Mouse (Mus musculus) cerebellum, postnatal 36 days (tissue): ENCODE data around the gene Oser1.
"Not testable (repeated sequence)": the region's sequence is repeated elsewhere in the genome, so short reads cannot be mapped to it uniquely, and the experiment has no call there.

Source experiments
- DNase-seq, 2 experiments: peaks; one replicate each; pipeline ENCODE4 v3.0.0; 2021 to 2022; ENCODE audit warnings: mixed read lengths in 2 of 2

The Oser1 gene

GRCm38 (mm10) chr2:163443543-163443942, 19.0 kb upstream of the Oser1 start:
- DNase-seq = peak; percentile 86 to 89

- DNase-seq = peak in 1 of 2 experiments; percentile 47
These were observed 15.0 kb upstream of the Oser1 start for GRCm38 (mm10) chr2:163439488-163439887.

DNA sequence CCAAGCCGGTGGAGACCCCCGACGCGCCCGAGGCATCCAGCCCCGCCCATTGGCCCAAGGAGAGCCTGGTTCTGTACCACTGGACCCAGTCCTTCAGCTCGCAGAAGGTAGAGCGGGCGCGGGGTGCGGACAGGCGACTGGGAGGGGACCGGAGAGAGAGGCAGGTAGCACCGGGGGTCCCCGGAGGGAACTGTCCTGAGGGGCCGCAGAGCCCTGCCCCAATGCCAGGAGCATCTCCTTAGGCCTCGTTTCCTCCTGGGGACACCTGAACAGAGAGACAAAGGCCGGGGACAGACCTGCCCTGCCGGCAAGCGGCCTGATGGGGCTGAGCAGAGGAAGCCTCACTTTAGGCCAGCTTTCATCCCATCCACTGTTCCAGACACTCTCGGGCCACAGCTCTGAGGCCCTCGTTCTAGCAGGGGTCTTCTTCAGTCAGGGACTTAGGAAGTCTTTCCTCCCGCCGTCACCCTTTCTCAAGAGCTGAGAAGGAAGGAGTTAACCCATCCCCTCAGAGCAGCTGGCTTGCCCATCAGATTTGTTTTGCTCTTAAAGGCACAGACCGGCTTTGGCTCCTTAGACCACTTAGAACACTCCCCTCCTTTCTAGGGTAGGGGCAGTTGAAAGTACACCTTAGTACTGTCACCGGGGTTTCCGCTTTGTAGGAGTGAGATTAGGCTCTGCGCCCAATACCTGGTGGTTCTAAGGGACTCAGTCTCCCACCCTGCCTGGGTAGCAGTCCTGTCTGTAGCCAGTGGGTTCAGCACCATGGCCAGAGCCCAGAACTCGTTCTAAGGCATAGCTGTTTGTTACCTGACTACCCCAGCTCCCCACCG, 14.3 kb upstream of the Oser1 start:
- DNase-seq = peak in 1 of 2 experiments; percentile 65

DNA sequence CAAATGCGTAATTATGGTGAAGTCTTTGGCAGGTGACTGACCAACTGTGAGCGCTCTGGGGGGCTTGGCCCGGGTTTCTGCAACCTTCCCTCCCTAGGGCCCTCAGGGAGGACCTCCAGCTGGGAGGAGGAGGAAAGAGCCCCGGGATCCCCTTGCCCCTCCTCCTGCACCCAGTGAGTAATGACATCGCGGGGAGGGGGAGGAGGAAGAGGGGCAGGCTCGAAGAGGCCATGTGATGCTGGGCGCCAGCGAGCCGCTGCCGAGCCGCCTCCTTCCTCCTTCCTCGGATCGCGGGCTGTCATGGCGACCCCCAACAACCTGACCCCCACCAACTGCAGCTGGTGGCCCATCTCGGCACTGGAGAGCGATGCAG, 13.7 kb upstream of the Oser1 start, which contains the start of gene Gdap1l1:
Gdap1l1 (plus strand) TSS at position 231 of the 373 bp plus-strand sequence.
- DNase-seq = peak; percentile 75 to 81

- peak in 1 of 2 experiments; percentile 38 for DNase-seq
These were observed 13.3 kb upstream of the Oser1 start for GRCm38 (mm10) chr2:163437800-163438199.

- peak; percentile 97 to 99 for DNase-seq
These were observed 9.5 kb upstream of the Oser1 start for GRCm38 (mm10) chr2:163433971-163434370.

GRCm38 (mm10) chr2:163431289-163431688, 6.8 kb upstream of the Oser1 start:
- DNase-seq = no peak

- no peak for DNase-seq
These were observed 4.0 kb upstream of the Oser1 start for GRCm38 (mm10) chr2:163428346-163429011.

DNA sequence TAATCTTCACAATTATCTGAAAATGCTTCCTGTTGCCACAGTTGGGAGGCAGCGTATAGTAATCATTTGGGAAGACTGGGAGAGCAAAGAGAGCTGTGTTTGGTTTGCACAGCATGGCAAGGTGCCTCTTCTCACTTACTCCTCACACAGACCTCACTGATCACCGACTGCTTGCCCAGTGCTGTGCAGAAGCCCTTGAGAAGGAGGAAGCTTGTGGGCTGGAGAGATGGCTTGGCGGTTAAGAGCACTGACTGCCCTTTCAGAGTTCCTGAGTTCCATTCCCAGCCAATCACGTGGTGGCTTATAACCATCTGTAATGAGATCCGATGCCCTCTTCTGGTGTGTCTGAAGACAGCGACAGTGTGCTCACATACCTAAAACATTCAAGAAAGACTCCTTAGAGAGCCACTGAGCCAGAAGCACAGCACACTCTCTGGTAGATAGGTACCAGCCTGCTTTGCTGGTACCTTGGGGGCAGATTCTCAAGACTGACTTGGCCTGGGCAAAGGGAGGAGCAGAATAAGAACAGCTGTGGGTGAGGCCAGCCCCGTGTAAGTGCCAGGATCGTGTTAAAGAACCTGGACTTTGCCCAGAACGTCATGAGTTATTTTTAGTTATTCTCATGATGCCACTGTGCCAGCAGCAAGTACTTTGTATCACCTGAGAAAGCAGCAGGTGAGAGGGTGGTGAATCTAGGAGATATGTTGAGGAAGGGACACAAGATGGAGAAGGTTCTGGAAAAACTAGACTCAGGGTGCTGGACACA, 1.4 kb downstream of the Oser1 start:
- DNase-seq = no peak

GRCm38 (mm10) chr2:163420366-163420886, 4.1 kb downstream of the Oser1 start:
- DNase-seq = no peak

DNA sequence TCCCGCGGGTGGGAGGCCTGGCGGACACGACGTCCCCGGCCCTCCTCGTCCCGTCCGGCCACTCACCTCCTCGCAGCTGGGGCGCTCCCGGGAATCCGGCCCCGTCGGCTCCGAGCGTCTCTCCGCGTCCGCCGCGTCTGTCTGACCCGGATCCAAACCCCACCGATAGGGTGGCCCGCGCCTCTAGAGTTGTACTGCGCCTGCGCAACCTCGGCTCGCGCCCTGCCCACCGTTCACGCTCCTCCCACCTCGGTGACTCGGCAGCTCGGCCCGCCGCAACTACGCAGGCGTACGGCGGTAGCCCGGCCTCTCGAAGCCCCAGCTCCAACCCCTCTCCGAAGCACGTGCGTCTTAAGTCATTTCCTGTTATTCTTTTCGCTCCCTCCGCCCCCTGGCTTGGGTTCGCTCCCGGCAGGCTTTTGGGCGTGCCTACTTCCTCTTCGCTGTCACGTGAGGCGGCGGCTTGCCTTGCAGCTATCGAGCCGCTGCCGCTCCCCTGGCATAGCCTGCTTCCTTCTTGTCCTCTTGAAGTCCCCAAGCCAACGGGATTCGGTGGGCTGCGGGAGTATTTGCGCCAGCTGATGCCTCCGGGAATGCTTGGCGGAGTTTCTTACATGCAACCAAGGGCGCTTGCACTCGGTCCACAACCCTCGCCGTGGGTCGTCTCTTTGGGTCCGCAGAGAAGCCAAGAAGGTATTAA, 5.0 kb downstream of the Oser1 start:
- DNase-seq = peak; percentile 98 to 99

GRCm38 (mm10) chr2:163418841-163419345, 5.6 kb downstream of the Oser1 start:
- DNase-seq = no peak

- DNase-seq = no peak
These were observed 6.7 kb downstream of the Oser1 start for GRCm38 (mm10) chr2:163417830-163418229.

DNA sequence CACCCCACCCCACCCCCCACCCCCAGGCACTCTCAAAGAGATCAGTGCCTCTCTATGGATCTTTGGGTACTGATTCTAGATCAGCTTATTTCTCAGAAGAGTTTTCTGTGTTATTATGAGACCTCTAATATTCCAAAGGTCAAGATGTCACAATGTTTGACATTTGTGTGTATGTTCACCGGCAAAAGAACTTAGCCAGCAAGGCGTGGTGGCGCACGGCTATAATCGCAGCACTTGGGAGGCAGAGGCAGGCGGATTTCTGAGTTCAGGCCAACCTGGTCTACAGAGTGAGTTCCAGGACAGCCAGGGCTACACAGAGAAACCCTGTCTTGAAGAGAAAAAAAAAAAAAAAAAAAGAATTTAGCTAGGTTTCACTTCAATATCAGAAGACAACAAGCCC, 7.5 kb downstream of the Oser1 start:
- no peak for DNase-seq

DNA sequence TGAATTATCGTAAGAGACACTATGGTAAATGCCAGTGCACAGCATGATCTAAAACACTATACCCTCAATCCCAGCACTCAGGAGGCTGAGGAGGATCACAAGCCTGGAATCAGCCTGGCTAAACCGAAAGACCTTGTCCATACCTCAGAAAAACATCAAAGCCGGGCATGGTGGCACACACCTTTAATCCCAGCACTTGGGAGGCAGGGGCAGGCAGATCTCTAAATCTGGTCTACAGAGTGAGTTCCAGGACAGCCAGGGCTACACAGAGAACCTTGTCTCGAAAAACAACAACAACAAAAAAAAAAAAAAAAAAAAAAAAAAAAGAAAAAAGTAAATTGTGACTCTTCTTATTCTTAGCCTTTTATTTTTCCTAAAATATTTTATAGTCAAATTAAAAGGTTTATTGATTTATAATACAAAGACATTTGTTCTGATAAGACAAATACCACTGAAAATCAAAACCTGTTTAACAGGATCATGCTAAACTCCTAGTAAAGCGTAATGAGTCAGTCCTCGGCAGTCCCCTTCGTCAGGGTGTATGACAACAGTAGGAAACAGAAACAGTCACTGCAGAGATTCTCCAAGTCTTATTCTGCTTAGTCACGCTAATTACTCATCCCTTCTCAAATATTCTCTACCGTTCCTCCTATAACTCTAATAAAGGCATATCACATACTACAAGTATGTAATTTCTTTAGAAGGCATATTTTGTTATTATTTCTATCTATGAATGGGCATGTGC, 11.5 kb downstream of the Oser1 start:
- DNase-seq = no peak

GRCm38 (mm10) chr2:163412419-163412818, 12.1 kb downstream of the Oser1 start:
- DNase-seq = no peak

GRCm38 (mm10) chr2:163411840-163412239, 12.7 kb downstream of the Oser1 start:
- no peak for DNase-seq

DNA sequence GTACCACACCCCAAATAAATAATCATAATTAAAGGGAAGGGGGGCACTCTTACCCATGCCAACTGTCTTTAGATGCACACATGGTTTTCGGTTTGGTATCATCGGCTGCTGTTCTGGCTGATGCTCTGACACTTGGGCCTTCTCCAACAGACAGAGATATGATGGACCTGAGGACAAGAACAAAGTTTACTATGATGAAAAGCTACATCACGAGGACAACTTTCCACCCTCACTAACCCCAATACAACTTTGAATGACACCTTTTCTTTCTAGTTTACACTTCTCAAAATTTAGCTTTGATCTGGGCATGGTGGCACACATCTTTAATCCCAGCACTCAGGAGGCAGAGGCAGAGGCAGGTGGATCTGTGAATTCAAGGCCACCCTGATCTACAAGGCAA, 13.2 kb downstream of the Oser1 start:
- DNase-seq = not testable (repeated sequence)

DNA sequence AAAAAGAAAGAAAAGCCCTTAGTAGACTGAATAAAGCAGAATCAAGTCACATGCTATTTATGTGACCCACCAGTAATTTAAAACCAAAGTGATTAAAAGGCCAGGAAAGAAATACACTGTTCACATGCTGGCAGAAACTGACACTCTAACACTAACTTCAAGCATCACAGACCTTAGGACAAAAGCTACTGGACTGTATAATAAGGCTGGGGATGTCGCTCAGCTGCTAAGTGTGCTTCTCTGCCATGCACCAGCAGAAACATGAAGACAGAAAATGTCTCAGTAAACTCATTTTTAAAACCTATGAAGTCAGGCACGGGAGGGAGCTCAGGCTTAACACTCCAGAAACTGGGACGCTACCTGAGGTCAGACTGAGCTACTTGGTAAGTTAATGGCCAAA, 14.3 kb downstream of the Oser1 start:
- no peak for DNase-seq

GRCm38 (mm10) chr2:163404037-163404815, 20.3 kb downstream of the Oser1 start:
- no peak for DNase-seq

GRCm38 (mm10) chr2:163401221-163401620, 23.3 kb downstream of the Oser1 start:
- peak; percentile 69 to 86 for DNase-seq
